Mouse (Mus musculus) lung, adult 2 months (tissue): Measurements from ENCODE around the gene Tmcc3.

ENCODE experiments used
- CTCF ChIP-seq: fragments of 200-500 bp; IDR thresholded peaks from 2 replicates; pipeline ENCODE4 v1.5.1; 2011; ENCODE audit warnings: mild to moderate bottlenecking, low read length, control low read depth; ENCODE audit not compliant: insufficient read depth
- POLR2A ChIP-seq: fragments of 200-500 bp; IDR thresholded peaks from 2 replicates; pipeline ENCODE4 v1.6.1; 2011; ENCODE audit warnings: low read depth, mild to moderate bottlenecking, control low read depth, low read length, borderline replicate concordance; ENCODE audit errors: extremely low read depth

- TF ChIP-seq CTCF (no peak), POLR2A (no peak)
Observed at GRCm38 (mm10) chr10:94540241-94540640, 228.5 kb downstream of the Tmcc3 start.
